Mouse (Mus musculus): ENCODE results near the gene Col27a1. TPM values are rescaled to one million over a fixed set of nuclear protein-coding genes. Genes with fewer than 3 reads are reported as not detected.
A peak's percentile ranks its signal among the peaks of the same experiment; 100 is the strongest.

Col27a1 gene
- 5.7 and 6.4 TPM in 2 replicates for polyA plus RNA-seq (2015; fragmentation: Nextera tagmentation; extraction: Ambion mirVana)

DNA sequence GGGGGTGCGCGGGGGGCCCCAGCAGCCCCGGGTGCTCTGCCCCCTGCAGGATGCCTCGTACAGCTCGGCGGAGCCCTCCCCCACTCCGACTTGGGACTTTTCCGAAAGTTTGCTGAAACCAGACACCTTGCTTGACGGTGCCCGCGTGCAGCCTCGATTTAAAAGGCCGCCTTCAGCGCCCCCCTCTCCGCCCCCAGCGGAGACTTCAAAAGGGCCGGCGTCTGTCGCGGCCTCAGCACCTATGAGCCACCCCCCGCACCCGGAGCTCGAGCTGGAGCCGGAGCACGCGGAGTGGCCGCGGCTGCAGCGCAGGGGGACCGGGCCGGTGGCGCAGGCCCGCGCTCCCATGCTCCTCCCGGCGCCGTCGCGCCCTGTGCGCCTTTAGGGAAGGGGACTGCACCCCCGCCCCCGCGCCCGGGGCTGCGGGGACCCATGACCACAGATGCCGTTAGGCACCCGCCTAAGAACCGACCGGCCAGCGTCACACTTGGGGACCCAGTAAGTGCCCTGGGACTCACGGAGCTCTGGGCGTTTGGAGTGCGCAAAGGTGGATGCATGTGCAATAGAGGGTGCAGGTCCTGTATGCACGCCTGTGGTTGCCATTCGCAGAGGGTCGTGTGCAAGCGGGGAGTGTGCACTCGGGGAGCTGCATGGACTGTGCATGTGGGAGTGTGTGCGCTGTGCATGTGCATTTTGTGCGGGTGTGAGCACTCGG lies at the start of gene Col27a1:
TSS of gene Col27a1 (plus strand) at position 98 of the 715 bp plus-strand sequence.
- H3K9me3 ChIP-seq (replicated peaks; ENCODE audit: low read length) = no peaks in the 10 kb centered on the region
- no peak within 1 kb of the TSS for H3K27ac ChIP-seq
- DNase-seq (ENCODE audit: low spot score) = peak; percentile 68
- no peaks in the 10 kb centered on the region for H3K36me3 ChIP-seq (ENCODE audit: insufficient read depth, low read length)
- WGBS = under 1% methylated on average over 58 of the region's 61 CpGs
- peak within 1 kb of the TSS; percentile 75 for H3K4me3 ChIP-seq (replicated peaks; ENCODE audit: low read depth, low read length)
- peak; percentile 51 for TF ChIP-seq CTCF (IDR thresholded peaks at IDR 0.05; ENCODE audit: low read depth)
- H3K27me3 ChIP-seq (ENCODE audit: insufficient read depth, low read length) = peaks cover 3% of the 10 kb centered on the region; the same call in 1 of the 2 replicates
- peak; percentile 25 for ATAC-seq (replicated peaks; ENCODE audit: low FRiP score, low read depth)
- H3K4me2 ChIP-seq (ENCODE audit: low read length) = peak within 1 kb of the TSS; percentile 100
- H3K9ac ChIP-seq (ENCODE audit: low read depth, low read length) = peak within 1 kb of the TSS; percentile 46; the same call in 1 of the 2 replicates
- peaks cover 14% of the 10 kb centered on the region for H3K4me1 ChIP-seq (replicated peaks; ENCODE audit: insufficient read depth, low read length)

DNA sequence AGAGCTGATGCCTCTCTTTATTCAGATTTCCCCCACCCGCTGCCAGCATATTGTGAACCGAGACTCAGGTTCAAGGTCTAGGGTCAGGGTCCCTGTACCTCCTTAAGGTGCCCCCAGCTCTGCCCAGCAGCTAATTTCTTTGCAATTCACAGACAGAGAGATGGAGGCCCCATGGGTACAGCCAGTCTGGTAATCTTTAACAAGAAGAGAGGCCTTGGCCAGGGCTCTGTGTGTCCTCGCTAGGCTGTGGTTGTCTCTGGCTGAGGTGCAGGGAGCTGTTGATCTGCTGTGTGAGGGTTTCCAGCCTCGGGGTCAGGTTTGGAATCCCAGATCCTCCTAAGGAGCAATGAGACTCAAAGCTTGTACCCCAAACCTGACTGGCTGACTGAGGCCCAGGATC lies 48.2 kb upstream of the Col27a1 start:
- Histone ChIP-seq H3K9ac (ENCODE audit: low read depth, low read length) (no peak overlapping the region), H3K36me3 (ENCODE audit: insufficient read depth, low read length) (0 out of 2 replicates have a peak, but pooled peaks cover 10% of the 10 kb centered on the region), H3K4me3 (replicated peaks; ENCODE audit: low read depth, low read length) (no peak overlapping the region), H3K27ac (no peak overlapping the region), H3K9me3 (replicated peaks; ENCODE audit: low read length) (no peaks in the 10 kb centered on the region), H3K27me3 (ENCODE audit: insufficient read depth, low read length) (no peaks in the 10 kb centered on the region), H3K4me1 (replicated peaks; ENCODE audit: insufficient read depth, low read length) (0 out of 2 replicates have a peak, but pooled peaks cover 6% of the 10 kb centered on the region), H3K4me2 (ENCODE audit: low read length) (no peak overlapping the region)
- no peak for ATAC-seq (replicated peaks; ENCODE audit: low FRiP score, low read depth)
- no peak for TF ChIP-seq CTCF (IDR thresholded peaks at IDR 0.05; ENCODE audit: low read depth)
- WGBS = 71% methylated on average over 4 of the region's 4 CpGs
- no peak for DNase-seq (ENCODE audit: low spot score)

DNA sequence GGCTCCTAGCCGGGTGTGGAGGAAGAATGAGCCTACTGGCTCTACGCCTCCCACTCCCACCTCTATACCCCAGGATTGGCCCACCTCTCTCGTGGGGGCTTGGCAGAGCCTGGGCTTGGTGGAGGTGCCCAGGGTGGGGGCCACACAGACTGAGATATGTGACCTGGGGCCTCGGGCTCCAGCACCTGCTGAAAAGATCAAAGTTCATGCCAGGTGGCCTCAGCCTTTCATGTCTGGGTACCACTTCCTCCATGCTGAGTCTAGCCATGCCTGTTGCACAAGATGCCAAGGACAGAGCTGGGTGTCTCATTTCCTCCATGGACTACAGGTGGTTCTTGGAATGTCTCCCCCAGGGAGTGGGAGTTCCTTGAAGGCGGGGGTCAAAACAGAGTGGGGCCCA lies 47.5 kb upstream of the Col27a1 start:
- 80% methylated on average over 5 of the region's 5 CpGs for WGBS
- H3K9ac ChIP-seq (ENCODE audit: low read depth, low read length) = no peak overlapping the region
- TF ChIP-seq CTCF (IDR thresholded peaks at IDR 0.05; ENCODE audit: low read depth) = no peak
- H3K27me3 ChIP-seq (ENCODE audit: insufficient read depth, low read length) = no peaks in the 10 kb centered on the region
- no peaks in the 10 kb centered on the region for H3K9me3 ChIP-seq (replicated peaks; ENCODE audit: low read length)
- H3K4me2 ChIP-seq (ENCODE audit: low read length) = no peak overlapping the region
- DNase-seq (ENCODE audit: low spot score) (no peak), ATAC-seq (replicated peaks; ENCODE audit: low FRiP score, low read depth) (no peak)
- no peak overlapping the region for H3K4me3 ChIP-seq (replicated peaks; ENCODE audit: low read depth, low read length)
- 0 out of 2 replicates have a peak, but pooled peaks cover 10% of the 10 kb centered on the region for H3K36me3 ChIP-seq (ENCODE audit: insufficient read depth, low read length)
- no peak overlapping the region for H3K27ac ChIP-seq
- 0 out of 2 replicates have a peak, but pooled peaks cover 6% of the 10 kb centered on the region for H3K4me1 ChIP-seq (replicated peaks; ENCODE audit: insufficient read depth, low read length)

DNA sequence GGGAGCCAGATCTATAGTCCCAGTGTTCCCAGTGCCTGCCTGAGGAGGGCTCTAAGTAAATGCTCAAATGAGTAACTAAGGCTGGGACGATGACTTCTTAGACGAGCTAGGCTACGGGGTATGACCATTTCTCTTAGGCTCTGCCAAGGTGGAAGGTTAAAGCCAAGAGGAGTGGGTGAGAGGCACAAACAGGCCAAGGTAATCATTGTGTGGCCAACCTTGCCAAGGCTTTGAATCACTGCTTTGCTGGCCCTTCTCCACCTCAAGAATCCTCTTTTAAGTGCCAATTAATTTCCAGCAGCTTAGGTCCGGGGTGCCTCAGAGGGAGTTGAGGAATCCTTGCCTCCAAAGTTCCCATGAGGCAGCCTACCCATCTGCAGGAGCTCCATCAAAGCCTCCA lies 43.7 kb upstream of the Col27a1 start:
- Histone ChIP-seq H3K27ac (peak overlapping the region; percentile 25; the same call in 1 of the 2 replicates), H3K27me3 (ENCODE audit: insufficient read depth, low read length) (no peaks in the 10 kb centered on the region), H3K4me2 (ENCODE audit: low read length) (peak overlapping the region; percentile 58), H3K9me3 (replicated peaks; ENCODE audit: low read length) (no peaks in the 10 kb centered on the region), H3K4me1 (replicated peaks; ENCODE audit: insufficient read depth, low read length) (0 out of 2 replicates have a peak, but pooled peaks cover 6% of the 10 kb centered on the region), H3K36me3 (ENCODE audit: insufficient read depth, low read length) (0 out of 2 replicates have a peak, but pooled peaks cover 10% of the 10 kb centered on the region), H3K4me3 (replicated peaks; ENCODE audit: low read depth, low read length) (peak overlapping the region; percentile 39; the same call in 1 of the 2 replicates), H3K9ac (ENCODE audit: low read depth, low read length) (peak overlapping the region; percentile 36; the same call in 1 of the 2 replicates)
- ATAC-seq (replicated peaks; ENCODE audit: low FRiP score, low read depth) (no peak), DNase-seq (ENCODE audit: low spot score) (no peak)
- no peak for TF ChIP-seq CTCF (IDR thresholded peaks at IDR 0.05; ENCODE audit: low read depth)
- WGBS = 68% methylated on average over 4 of the region's 4 CpGs

DNA sequence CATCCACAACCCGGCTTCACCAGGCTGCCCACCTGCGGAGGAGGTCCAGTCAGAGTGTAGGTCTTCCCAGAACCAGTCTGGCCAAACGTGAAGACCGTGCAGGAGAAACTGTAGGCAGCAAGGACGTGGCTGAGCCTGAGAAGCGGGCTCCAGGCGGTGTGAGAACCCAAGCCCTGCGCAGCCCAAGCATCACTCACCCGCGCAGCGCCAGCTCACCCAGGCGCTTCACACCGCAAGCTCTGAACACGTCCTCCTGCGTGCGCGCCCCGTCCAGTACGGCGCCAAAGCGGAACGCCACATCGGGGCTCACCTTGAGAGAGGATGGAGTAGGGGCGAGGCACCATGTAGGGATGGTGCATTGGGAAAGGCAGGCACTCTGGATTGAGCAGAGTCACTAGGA lies 42.7 kb upstream of the Col27a1 start:
- peak; percentile 14; the same call in 1 of the 2 replicates for ATAC-seq (replicated peaks; ENCODE audit: low FRiP score, low read depth)
- WGBS = 33% methylated on average over 24 of the region's 24 CpGs
- peak overlapping the region; percentile 95 for H3K27ac ChIP-seq

DNA sequence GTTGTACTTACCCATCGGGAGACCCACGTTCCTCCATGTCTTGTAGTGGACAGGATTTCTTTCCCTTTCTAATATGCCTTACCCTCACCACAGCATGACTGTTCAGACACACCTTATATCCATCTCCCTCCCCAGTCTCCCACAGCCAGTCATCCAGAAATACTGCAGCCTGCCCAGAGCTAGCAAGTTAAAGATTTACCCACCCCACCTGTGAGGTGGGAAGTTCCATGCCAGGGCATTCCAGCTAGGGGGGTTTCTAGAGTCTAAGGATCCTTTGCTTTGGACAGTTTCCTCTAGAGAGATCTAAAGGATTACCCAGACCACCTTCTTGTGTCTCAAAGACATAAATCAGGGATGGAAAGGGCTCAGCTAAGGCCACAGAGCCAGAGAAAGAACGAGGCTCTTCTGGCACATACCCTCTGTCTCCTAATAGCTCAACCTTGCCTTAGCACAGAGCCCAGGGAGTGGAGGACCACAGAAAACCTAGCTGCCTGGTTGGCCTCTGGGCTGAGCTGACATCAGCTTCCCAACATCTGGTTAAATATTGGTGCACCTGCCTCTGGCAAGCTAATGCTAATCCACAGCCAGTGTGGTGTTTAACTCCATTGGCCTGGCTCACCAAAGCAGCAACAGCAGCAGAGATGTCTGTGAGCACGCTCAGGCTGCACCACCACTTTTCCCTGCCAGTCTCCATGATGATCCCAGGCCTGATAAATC lies 41.7 kb upstream of the Col27a1 start, which contains the start of gene Kif12:
TSS of gene Kif12 (minus strand) at position 163 of the 717 bp plus-strand sequence.
- Histone ChIP-seq H3K9me3 (replicated peaks; ENCODE audit: low read length) (no peaks in the 10 kb centered on the region), H3K9ac (ENCODE audit: low read depth, low read length) (peak within 1 kb of the TSS; percentile 36), H3K4me2 (ENCODE audit: low read length) (peak within 1 kb of the TSS; percentile 58), H3K36me3 (ENCODE audit: insufficient read depth, low read length) (0 out of 2 replicates have a peak, but pooled peaks cover 10% of the 10 kb centered on the region), H3K4me1 (replicated peaks; ENCODE audit: insufficient read depth, low read length) (0 out of 2 replicates have a peak, but pooled peaks cover 6% of the 10 kb centered on the region), H3K4me3 (replicated peaks; ENCODE audit: low read depth, low read length) (peak within 1 kb of the TSS; percentile 39), H3K27ac (peak within 1 kb of the TSS; percentile 95), H3K27me3 (ENCODE audit: insufficient read depth, low read length) (no peaks in the 10 kb centered on the region)
- TF ChIP-seq CTCF (IDR thresholded peaks at IDR 0.05; ENCODE audit: low read depth) = no peak
- WGBS = 48% methylated on average over 4 of the region's 4 CpGs
- DNase-seq (ENCODE audit: low spot score) (peak; percentile 66), ATAC-seq (replicated peaks; ENCODE audit: low FRiP score, low read depth) (peak; percentile 94)

More for the DNA sequence above, 42.7 kb upstream of the Col27a1 start:
- 0 out of 2 replicates have a peak, but pooled peaks cover 10% of the 10 kb centered on the region for H3K36me3 ChIP-seq (ENCODE audit: insufficient read depth, low read length)
- H3K9me3 ChIP-seq (replicated peaks; ENCODE audit: low read length) = no peaks in the 10 kb centered on the region
- no peak for DNase-seq (ENCODE audit: low spot score)
- H3K9ac ChIP-seq (ENCODE audit: low read depth, low read length) = peak overlapping the region; percentile 36
- peak overlapping the region; percentile 39 for H3K4me3 ChIP-seq (replicated peaks; ENCODE audit: low read depth, low read length)
- H3K27me3 ChIP-seq (ENCODE audit: insufficient read depth, low read length) = no peaks in the 10 kb centered on the region
- H3K4me1 ChIP-seq (replicated peaks; ENCODE audit: insufficient read depth, low read length) = 0 out of 2 replicates have a peak, but pooled peaks cover 6% of the 10 kb centered on the region
- peak overlapping the region; percentile 58 for H3K4me2 ChIP-seq (ENCODE audit: low read length)
- no peak for TF ChIP-seq CTCF (IDR thresholded peaks at IDR 0.05; ENCODE audit: low read depth)
